Mouse (Mus musculus) neutrophil, adult 83 days (primary cell): ENCODE results near the gene Kifap3. TPM values are rescaled to one million over a fixed set of nuclear protein-coding genes. Genes with fewer than 3 reads are reported as not detected.

Experiments used
- total RNA-seq, 2 experiments: library from RNA; stranded (reverse); gene quantifications; one replicate each; pipeline ENCODE4 v1.2.4; 2023

Gene Kifap3
- total RNA-seq, result 1 to 10 TPM; 2.5 to 2.7 TPM

GRCm38 (mm10) chr1:163779336-163780115 lies at the start of gene Kifap3:
Gene Kifap3 (plus strand): TSS chr1:163779583.

GRCm38 (mm10) chr1:163928846-163929245 lies 149.5 kb downstream of the Kifap3 start, which contains the start of gene Scyl3:
Gene Scyl3 (plus strand): TSS chr1:163929100.

Other genes starting within 250 kb of the Kifap3 start
- not detected for gene Mettl11b, start 54.4 kb upstream of the Kifap3 start, total RNA-seq
- 10 to 100 TPM; 20.0 to 21.5 TPM for gene Scyl3, start 149.5 kb downstream of the Kifap3 start, total RNA-seq
- gene BC055324, start 215.2 kb downstream of the Kifap3 start, total RNA-seq, result 10 to 100 TPM in 1 of 2 experiments, 1 to 10 TPM in 1; 9.5 to 12.1 TPM
- gene Mettl18, start 215.3 kb downstream of the Kifap3 start, total RNA-seq, result 1 to 10 TPM; 1.9 TPM